Mouse (Mus musculus): ENCODE data around the gene Zfp503. TPM values are rescaled to one million over a fixed set of nuclear protein-coding genes. Genes with fewer than 3 reads are reported as not detected.

Gene Zfp503
- not detected in 2 replicates for polyA plus RNA-seq (2012; ENCODE audit: insufficient read depth, insufficient read length, low replicate concordance, missing spikeins)

GRCm38 (mm10) chr14:21989291-21989913 lies at the start of gene Zfp503:
Zfp503 (minus strand) TSS chr14:21989601.
- H3K27ac ChIP-seq (ENCODE audit: insufficient read depth, low read depth, low read length), result no peak within 1 kb of the TSS
- WGBS, result 1% methylated on average over 37 of the region's 37 CpGs
- peak within 1 kb of the TSS; percentile 51; the same call in 1 of the 2 replicates for H3K4me3 ChIP-seq (ENCODE audit: insufficient read depth, low read depth, low read length)
- peaks cover 15% of the 10 kb centered on the region for H3K4me1 ChIP-seq (ENCODE audit: control insufficient read depth, insufficient read depth, low read length)
- TF ChIP-seq POLR2A (IDR thresholded peaks at IDR 0.05; ENCODE audit: insufficient read depth, low read depth, low read length) (no peak), CTCF (IDR thresholded peaks at IDR 0.05; ENCODE audit: insufficient read depth, low read depth, low read length) (no peak)

DNA sequence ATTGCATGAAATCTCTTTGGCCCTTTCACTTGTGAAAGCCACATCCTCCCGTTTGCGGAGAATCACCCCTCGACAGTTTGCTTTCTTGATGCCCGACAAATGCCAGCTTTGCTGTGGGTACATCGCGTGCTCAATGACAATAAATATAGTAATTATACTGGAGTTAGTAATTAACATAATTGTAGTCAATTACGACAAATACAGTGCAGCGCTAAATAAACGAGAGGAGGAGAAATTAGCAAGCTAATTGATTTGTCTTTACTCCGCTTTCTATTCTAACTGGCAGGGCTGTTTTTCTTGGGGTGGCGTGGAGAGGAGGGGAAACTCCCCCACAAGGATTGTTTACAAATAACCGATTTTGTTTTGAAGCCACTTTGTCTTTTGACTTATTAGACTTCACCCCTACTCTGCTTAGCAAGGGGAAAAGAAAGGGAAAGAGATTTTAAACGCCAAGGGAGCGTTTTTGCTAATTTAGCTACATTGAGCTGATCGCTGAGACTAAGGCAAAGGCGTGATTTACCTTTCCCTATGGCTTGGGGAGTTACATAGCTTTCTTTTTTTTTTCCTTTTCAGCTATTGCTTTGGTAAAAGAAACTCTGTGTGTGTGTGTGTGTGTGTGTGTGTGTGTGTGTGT lies 48.2 kb upstream of the Zfp503 start:
- TF ChIP-seq POLR2A (IDR thresholded peaks at IDR 0.05; ENCODE audit: insufficient read depth, low read depth, low read length), result no peak
- no peak for TF ChIP-seq CTCF (IDR thresholded peaks at IDR 0.05; ENCODE audit: insufficient read depth, low read depth, low read length)
- Histone ChIP-seq H3K4me1 (ENCODE audit: control insufficient read depth, insufficient read depth, low read length) (0 out of 2 replicates have a peak, but pooled peaks cover 2% of the 10 kb centered on the region), H3K4me3 (ENCODE audit: insufficient read depth, low read depth, low read length) (no peak overlapping the region), H3K27ac (ENCODE audit: insufficient read depth, low read depth, low read length) (no peak overlapping the region)
- WGBS, result 19% methylated on average over 16 of the region's 16 CpGs

- no peak overlapping the region for H3K4me3 ChIP-seq (ENCODE audit: insufficient read depth, low read depth, low read length)
- TF ChIP-seq POLR2A (IDR thresholded peaks at IDR 0.05; ENCODE audit: insufficient read depth, low read depth, low read length), result no peak
- no peak for TF ChIP-seq CTCF (IDR thresholded peaks at IDR 0.05; ENCODE audit: insufficient read depth, low read depth, low read length)
These were observed 47.5 kb upstream of the Zfp503 start for GRCm38 (mm10) chr14:22036802-22037497.

DNA sequence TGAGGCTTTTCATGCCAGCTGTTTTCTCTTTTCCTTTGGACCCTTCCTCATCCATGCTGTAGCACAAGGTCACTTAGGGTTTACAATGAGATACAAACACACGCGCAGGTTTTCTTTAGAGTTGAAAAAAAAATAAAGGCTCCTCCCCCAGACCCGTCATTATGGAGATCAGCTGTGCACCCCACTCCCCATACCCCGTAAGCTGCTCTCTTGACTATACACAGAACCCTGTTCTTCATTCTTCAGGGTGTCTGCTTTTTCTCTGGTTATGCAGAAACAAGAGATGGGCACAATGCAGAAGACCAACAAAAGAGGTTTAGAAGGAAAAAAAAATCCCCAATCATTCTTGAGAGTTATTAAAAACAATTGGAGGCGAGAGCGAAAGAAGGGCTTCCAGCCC lies 46.9 kb upstream of the Zfp503 start:
- 43% methylated on average over 6 of the region's 6 CpGs for WGBS
- Histone ChIP-seq H3K27ac (ENCODE audit: insufficient read depth, low read depth, low read length) (no peak overlapping the region), H3K4me1 (ENCODE audit: control insufficient read depth, insufficient read depth, low read length) (0 out of 2 replicates have a peak, but pooled peaks cover 2% of the 10 kb centered on the region), H3K4me3 (ENCODE audit: insufficient read depth, low read depth, low read length) (no peak overlapping the region)
- TF ChIP-seq POLR2A (IDR thresholded peaks at IDR 0.05; ENCODE audit: insufficient read depth, low read depth, low read length) (no peak), CTCF (IDR thresholded peaks at IDR 0.05; ENCODE audit: insufficient read depth, low read depth, low read length) (no peak)

More at GRCm38 (mm10) chr14:22036802-22037497, 47.5 kb upstream of the Zfp503 start:
- WGBS, result 31% methylated on average over 12 of the region's 12 CpGs
- Histone ChIP-seq H3K4me1 (ENCODE audit: control insufficient read depth, insufficient read depth, low read length) (0 out of 2 replicates have a peak, but pooled peaks cover 2% of the 10 kb centered on the region), H3K27ac (ENCODE audit: insufficient read depth, low read depth, low read length) (no peak overlapping the region)

DNA sequence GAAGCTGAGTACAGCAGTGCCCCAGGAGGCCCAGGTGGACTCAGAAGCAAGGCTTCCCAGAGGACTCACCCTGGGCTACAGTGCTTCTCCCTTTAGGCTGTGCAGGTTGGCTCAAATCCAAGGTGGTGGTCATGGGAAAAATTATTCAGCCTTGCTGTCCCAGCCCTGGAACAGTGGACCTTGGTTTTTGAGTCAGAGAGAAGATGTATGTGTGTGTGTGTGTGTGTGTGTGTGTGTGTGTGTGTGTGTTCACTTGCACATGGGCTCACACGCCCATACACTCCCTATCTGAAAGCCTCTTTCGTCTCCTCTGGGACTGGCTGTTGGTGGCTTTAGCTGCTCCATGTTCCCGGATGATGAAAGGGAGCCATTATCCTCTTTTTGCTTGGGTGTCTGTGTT lies 46.5 kb upstream of the Zfp503 start:
- TF ChIP-seq CTCF (IDR thresholded peaks at IDR 0.05; ENCODE audit: insufficient read depth, low read depth, low read length) (no peak), POLR2A (IDR thresholded peaks at IDR 0.05; ENCODE audit: insufficient read depth, low read depth, low read length) (no peak)
- WGBS, result 33% methylated on average over 3 of the region's 3 CpGs
- 0 out of 2 replicates have a peak, but pooled peaks cover 2% of the 10 kb centered on the region for H3K4me1 ChIP-seq (ENCODE audit: control insufficient read depth, insufficient read depth, low read length)
- H3K27ac ChIP-seq (ENCODE audit: insufficient read depth, low read depth, low read length), result no peak overlapping the region
- H3K4me3 ChIP-seq (ENCODE audit: insufficient read depth, low read depth, low read length), result no peak overlapping the region

GRCm38 (mm10) chr14:22023533-22023932 lies 34.1 kb upstream of the Zfp503 start:
- H3K4me1 ChIP-seq (ENCODE audit: control insufficient read depth, insufficient read depth, low read length), result 0 out of 2 replicates have a peak, but pooled peaks cover 3% of the 10 kb centered on the region
- no peak overlapping the region for H3K4me3 ChIP-seq (ENCODE audit: insufficient read depth, low read depth, low read length)
- WGBS, result 86% methylated on average over 4 of the region's 4 CpGs
- TF ChIP-seq CTCF (IDR thresholded peaks at IDR 0.05; ENCODE audit: insufficient read depth, low read depth, low read length), result no peak
- no peak for TF ChIP-seq POLR2A (IDR thresholded peaks at IDR 0.05; ENCODE audit: insufficient read depth, low read depth, low read length)
- H3K27ac ChIP-seq (ENCODE audit: insufficient read depth, low read depth, low read length), result no peak overlapping the region

- WGBS, result 3% methylated on average over 2 of the region's 2 CpGs
- TF ChIP-seq CTCF (IDR thresholded peaks at IDR 0.05; ENCODE audit: insufficient read depth, low read depth, low read length) (no peak), POLR2A (IDR thresholded peaks at IDR 0.05; ENCODE audit: insufficient read depth, low read depth, low read length) (no peak)
- no peak overlapping the region for H3K27ac ChIP-seq (ENCODE audit: insufficient read depth, low read depth, low read length)
- H3K4me1 ChIP-seq (ENCODE audit: control insufficient read depth, insufficient read depth, low read length), result 0 out of 2 replicates have a peak, but pooled peaks cover 3% of the 10 kb centered on the region
- no peak overlapping the region for H3K4me3 ChIP-seq (ENCODE audit: insufficient read depth, low read depth, low read length)
These were observed 31.5 kb upstream of the Zfp503 start for GRCm38 (mm10) chr14:22020885-22021284.

- peak overlapping the region; percentile 31 for H3K4me3 ChIP-seq (ENCODE audit: insufficient read depth, low read depth, low read length)
- H3K27ac ChIP-seq (ENCODE audit: insufficient read depth, low read depth, low read length), result no peak overlapping the region
- 0 out of 2 replicates have a peak, but pooled peaks cover 3% of the 10 kb centered on the region for H3K4me1 ChIP-seq (ENCODE audit: control insufficient read depth, insufficient read depth, low read length)
- WGBS, result 56% methylated on average over 12 of the region's 12 CpGs
- TF ChIP-seq POLR2A (IDR thresholded peaks at IDR 0.05; ENCODE audit: insufficient read depth, low read depth, low read length), result 0 out of 2 replicates have a peak, but pooled peaks have one; percentile 5
- TF ChIP-seq CTCF (IDR thresholded peaks at IDR 0.05; ENCODE audit: insufficient read depth, low read depth, low read length), result no peak
These were observed 30.8 kb upstream of the Zfp503 start for GRCm38 (mm10) chr14:22019949-22020845.

Measured in olfactory bulb, adult 2 months (tissue).